Mouse (Mus musculus) midbrain, embryonic 11.5 days (tissue): ENCODE results near the gene Tapbp. TPM values are rescaled to one million over a fixed set of nuclear protein-coding genes. Genes with fewer than 3 reads are reported as not detected.
A peak's percentile ranks its signal among the peaks of the same experiment; 100 is the strongest.
"Not testable (repeated sequence)": the region's sequence is repeated elsewhere in the genome, so short reads cannot be mapped to it uniquely, and the experiment has no call there.

Experiments
- ATAC-seq: fragments of 200-750 bp; cut with Nextera tagmentation; 2 replicates; pipeline ENCODE4 v1.8.0; 2017; ENCODE audit warnings: moderate TSS enrichment, moderate library complexity; ENCODE audit not compliant: low FRiP score
- DNase-seq: peaks from one replicate; pipeline ENCODE4 v3.0.0; 2015; ENCODE audit warnings: low spot score; ENCODE audit errors: missing footprints
- H3K27ac ChIP-seq: fragments of 300-500 bp; sonication (generic); 2 replicates; pipeline ENCODE4 v1.5.1; 2014; ENCODE audit warnings: low read depth, low read length
- H3K27me3 ChIP-seq: fragments of 300-500 bp; sonication (generic); 2 replicates; pipeline ENCODE4 v1.6.1; 2014; ENCODE audit warnings: mild to moderate bottlenecking, low read length, moderate library complexity, mixed read lengths; ENCODE audit not compliant: control insufficient read depth, insufficient read depth
- H3K36me3 ChIP-seq: fragments of 300-500 bp; sonication (generic); 2 replicates; pipeline ENCODE4 v1.6.1; 2014; ENCODE audit warnings: mild to moderate bottlenecking, low read length, moderate library complexity, mixed read lengths; ENCODE audit not compliant: control insufficient read depth, insufficient read depth
- H3K4me1 ChIP-seq: fragments of 300-500 bp; sonication (generic); 2 replicates; pipeline ENCODE4 v1.6.1; 2014; ENCODE audit warnings: low read length; ENCODE audit not compliant: control insufficient read depth, insufficient read depth
- H3K4me2 ChIP-seq: fragments of 300-500 bp; sonication (generic); 2 replicates; pipeline ENCODE4 v1.6.1; 2014; ENCODE audit warnings: mild to moderate bottlenecking, moderate library complexity
- H3K4me3 ChIP-seq: fragments of 300-500 bp; sonication (generic); 2 replicates; pipeline ENCODE4 v1.5.1; 2014; ENCODE audit warnings: low read depth, low read length
- H3K9ac ChIP-seq: fragments of 300-500 bp; sonication (generic); 2 replicates; pipeline ENCODE4 v1.6.1; 2014; ENCODE audit warnings: low read length
- H3K9me3 ChIP-seq: fragments of 300-500 bp; sonication (generic); 2 replicates; pipeline ENCODE4 v1.6.1; 2016; ENCODE audit warnings: low read length; ENCODE audit not compliant: control insufficient read depth
- WGBS: fragments of 180-500 bp; shearing (Covaris S2); extraction: QIAGEN DNeasy Blood & Tissue Kit; methylation state at CpG from one replicate; pipeline ENCODE4 v1.1.7; 2014; 5-methylcytosine and 5-hydroxymethylcytosine counted together
- polyA plus RNA-seq: library from polyadenylated mRNA; unstranded; fragments of >200 nt; fragmentation: Nextera tagmentation; extraction: Ambion mirVana; gene quantifications from 2 replicates; pipeline ENCODE4 v1.2.1, GENCODE M21; 2014

The Tapbp gene
- polyA plus RNA-seq, 1 experiment from 2014 or later: 14.8 TPM

- Histone ChIP-seq H3K9ac (no peak overlapping the region), H3K27ac (no peak overlapping the region), H3K9me3 (no peaks in the 10 kb centered on the region), H3K4me3 (no peak overlapping the region), H3K4me2 (no peak overlapping the region), H3K4me1 (no peaks in the 10 kb centered on the region), H3K27me3 (no peaks in the 10 kb centered on the region), H3K36me3 (no peaks in the 10 kb centered on the region)
- ATAC-seq (no peak), DNase-seq (no peak)
- WGBS: 70% methylated on average over 4 of the region's 4 CpGs
These were observed 14.0 kb upstream of the Tapbp start for GRCm38 (mm10) chr17:33901653-33902052.

GRCm38 (mm10) chr17:33902079-33902478, 13.6 kb upstream of the Tapbp start:
- Histone ChIP-seq H3K27ac (no peak overlapping the region), H3K4me2 (no peak overlapping the region), H3K9ac (no peak overlapping the region), H3K9me3 (no peaks in the 10 kb centered on the region), H3K4me1 (no peaks in the 10 kb centered on the region), H3K27me3 (no peaks in the 10 kb centered on the region), H3K36me3 (no peaks in the 10 kb centered on the region), H3K4me3 (no peak overlapping the region)
- no peak for DNase-seq
- ATAC-seq: no peak
- WGBS: 79% methylated on average over 4 of the region's 4 CpGs

- no peaks in the 10 kb centered on the region for H3K4me1 ChIP-seq
- H3K4me2 ChIP-seq: no peak overlapping the region
- 80% methylated on average over 7 of the region's 7 CpGs for WGBS
- no peaks in the 10 kb centered on the region for H3K27me3 ChIP-seq
- H3K9me3 ChIP-seq: no peaks in the 10 kb centered on the region
- H3K4me3 ChIP-seq: no peak overlapping the region
- H3K27ac ChIP-seq: no peak overlapping the region
- no peaks in the 10 kb centered on the region for H3K36me3 ChIP-seq
- no peak for ATAC-seq
- DNase-seq: no peak
- H3K9ac ChIP-seq: no peak overlapping the region
These were observed 13.2 kb upstream of the Tapbp start for GRCm38 (mm10) chr17:33902491-33902890.

GRCm38 (mm10) chr17:33903911-33904651, 11.6 kb upstream of the Tapbp start:
- not testable (repeated sequence) for ATAC-seq, H3K4me1 ChIP-seq, H3K4me2 ChIP-seq, H3K27me3 ChIP-seq, H3K27ac ChIP-seq, H3K9ac ChIP-seq, H3K4me3 ChIP-seq, H3K36me3 ChIP-seq, DNase-seq, H3K9me3 ChIP-seq
- 74% methylated on average over 6 of the region's 6 CpGs for WGBS

- not testable (repeated sequence) for H3K9me3 ChIP-seq, H3K27ac ChIP-seq, H3K4me2 ChIP-seq, H3K27me3 ChIP-seq, H3K36me3 ChIP-seq, DNase-seq, ATAC-seq, H3K4me3 ChIP-seq, H3K9ac ChIP-seq, H3K4me1 ChIP-seq
- WGBS: 37% methylated on average over 3 of the region's 4 CpGs
These were observed 10.9 kb upstream of the Tapbp start, which contains the start of gene Platr17 for GRCm38 (mm10) chr17:33904835-33905234. Platr17 (plus strand) TSS chr17:33905135.

GRCm38 (mm10) chr17:33908331-33909076, 7.2 kb upstream of the Tapbp start:
- Histone ChIP-seq H3K9me3 (no peaks in the 10 kb centered on the region), H3K27ac (peak overlapping the region; percentile 65), H3K4me1 (peaks cover 15% of the 10 kb centered on the region), H3K27me3 (no peaks in the 10 kb centered on the region), H3K4me2 (peak overlapping the region; percentile 99), H3K9ac (peak overlapping the region; percentile 78), H3K4me3 (peak overlapping the region; percentile 83), H3K36me3 (peaks cover 10% of the 10 kb centered on the region)
- under 1% methylated on average over 43 of the region's 44 CpGs for WGBS
- no peak; the same call in 1 of the 2 replicates for ATAC-seq
- DNase-seq: peak; percentile 92

GRCm38 (mm10) chr17:33909077-33909868, 6.4 kb upstream of the Tapbp start, which contains the start of gene Daxx:
Daxx (plus strand) TSS chr17:33909414.
- H3K9me3 ChIP-seq: no peaks in the 10 kb centered on the region
- DNase-seq: peak; percentile 99
- peaks cover 15% of the 10 kb centered on the region for H3K4me1 ChIP-seq
- H3K4me2 ChIP-seq: peak within 1 kb of the TSS; percentile 99
- H3K4me3 ChIP-seq: peak within 1 kb of the TSS; percentile 83
- peaks cover 18% of the 10 kb centered on the region for H3K36me3 ChIP-seq
- under 1% methylated on average over 62 of the region's 68 CpGs for WGBS
- H3K27me3 ChIP-seq: no peaks in the 10 kb centered on the region
- peak; percentile 98 for ATAC-seq
- H3K9ac ChIP-seq: peak within 1 kb of the TSS; percentile 88
- H3K27ac ChIP-seq: peak within 1 kb of the TSS; percentile 65

GRCm38 (mm10) chr17:33909869-33910250, 5.8 kb upstream of the Tapbp start:
- H3K9me3 ChIP-seq: no peaks in the 10 kb centered on the region
- H3K36me3 ChIP-seq: peaks cover 18% of the 10 kb centered on the region
- no peaks in the 10 kb centered on the region for H3K27me3 ChIP-seq
- H3K9ac ChIP-seq: peak overlapping the region; percentile 88
- peaks cover 15% of the 10 kb centered on the region for H3K4me1 ChIP-seq
- WGBS: 0% methylated on average over 14 of the region's 14 CpGs
- H3K4me2 ChIP-seq: peak overlapping the region; percentile 99
- H3K27ac ChIP-seq: peak overlapping the region; percentile 27; the same call in 1 of the 2 replicates
- no peak for DNase-seq
- peak; percentile 9; the same call in 1 of the 2 replicates for ATAC-seq
- peak overlapping the region; percentile 83 for H3K4me3 ChIP-seq
